8 mouse cellular contexts compared by ENCODE assay signal in genomic region chr7:6937040-6937439, GRCm38 (mm10). TPM values are rescaled to one million over a fixed set of nuclear protein-coding genes. Genes with fewer than 3 reads are reported as not detected.
DNase-seq lines count a peak whose midpoint lies in the region; ATAC-seq and TF ChIP-seq lines count a peak whose summit lies in the region.

No protein-coding gene starts in this region.

- H3K36me3 ChIP-seq in MEL (ENCODE audit: control insufficient read depth in 1 of 2, insufficient read depth in 2 of 2, low read length in 2 of 2): no peaks in the 10 kb centered on the region
- H3K36me3 ChIP-seq in forebrain, embryonic 10.5 days (replicated peaks): no peaks in the 10 kb centered on the region
- no peaks in the 10 kb centered on the region for H3K36me3 ChIP-seq in lung, embryonic 16.5 days (ENCODE audit: control insufficient read depth, insufficient read depth, low read length)

- H3K27me3 ChIP-seq in MEL (ENCODE audit: control insufficient read depth in 1 of 2, insufficient read depth in 2 of 2, low read length in 2 of 2): no peaks in the 10 kb centered on the region
- no peaks in the 10 kb centered on the region for H3K27me3 ChIP-seq in forebrain, embryonic 10.5 days (ENCODE audit: poor library complexity, severe bottlenecking)
- no peaks in the 10 kb centered on the region for H3K27me3 ChIP-seq in lung, embryonic 16.5 days (ENCODE audit: control insufficient read depth, insufficient read depth, low read depth, low read length)

- H3K9me3 ChIP-seq in MEL (replicated peaks; ENCODE audit: insufficient read depth, low read length): no peaks in the 10 kb centered on the region
- no peaks in the 10 kb centered on the region; the same call in 1 of the 2 replicates for H3K9me3 ChIP-seq in forebrain, embryonic 10.5 days
- H3K9me3 ChIP-seq in lung, embryonic 16.5 days (ENCODE audit: control insufficient read depth, low read length): no peaks in the 10 kb centered on the region

- no peak for TF ChIP-seq POLR2A in MEL (IDR thresholded peaks at IDR 0.05; ENCODE audit: control insufficient read depth in 1 of 2, insufficient read depth in 1 of 2, low read depth in 1 of 2, low read length in 2 of 2, poor library complexity in 1 of 2)

- peak; percentile 58 for TF ChIP-seq RAD21 in MEL (IDR thresholded peaks at IDR 0.05; ENCODE audit: low read depth, low read length)

- H3K9ac ChIP-seq in MEL (ENCODE audit: control insufficient read depth, low read depth, low read length, poor library complexity, severe bottlenecking): no peak overlapping the region
- no peak overlapping the region for H3K9ac ChIP-seq in lung, embryonic 16.5 days (ENCODE audit: low read length)

- no peak for TF ChIP-seq EP300 in MEL (IDR thresholded peaks at IDR 0.05; ENCODE audit: low read depth in 1 of 2, low read length in 2 of 2)

- H3K4me2 ChIP-seq in lung, embryonic 16.5 days (ENCODE audit: low read depth, low read length): no peak overlapping the region

- H3K4me1 ChIP-seq in MEL (ENCODE audit: control insufficient read depth in 1 of 2, insufficient read depth in 2 of 2, low read length in 2 of 2): no peaks in the 10 kb centered on the region; a peak in 1 of 4 replicates
- no peaks in the 10 kb centered on the region for H3K4me1 ChIP-seq in forebrain, embryonic 10.5 days
- H3K4me1 ChIP-seq in lung, embryonic 16.5 days (replicated peaks; ENCODE audit: control insufficient read depth, insufficient read depth, low read length): no peaks in the 10 kb centered on the region

- peak; percentile 66 to 77 (median 76) for TF ChIP-seq CTCF in MEL (IDR thresholded peaks at IDR 0.05 in 2 of 3, conservative IDR thresholded peaks at IDR 0.05 in 1 of 3; ENCODE audit: control insufficient read depth in 1 of 3, insufficient read depth in 1 of 3, low read depth in 2 of 3, low read length in 3 of 3, poor library complexity in 1 of 3, severe bottlenecking in 1 of 3)

- WGBS in forebrain, embryonic 10.5 days: 52% methylated on average over 11 of the region's 11 CpGs
- 24% methylated on average over 11 of the region's 11 CpGs for WGBS in lung, embryonic 16.5 days

- no peak overlapping the region for H3K4me3 ChIP-seq in MEL (ENCODE audit: control insufficient read depth in 1 of 2, insufficient read depth in 1 of 2, low read depth in 2 of 2, low read length in 2 of 2)
- no peak overlapping the region for H3K4me3 ChIP-seq in forebrain, embryonic 10.5 days
- H3K4me3 ChIP-seq in lung, embryonic 16.5 days (ENCODE audit: low read length): no peak overlapping the region

- no peaks in the 10 kb centered on the region for H3K79me2 ChIP-seq in MEL (ENCODE audit: control insufficient read depth, insufficient read depth, low read length, poor library complexity)

- DNase-seq in MEL (ENCODE audit: low read depth, low spot score): peak; percentile 71
- DNase-seq in c-Kit-negative CD71-positive TER-119-positive erythroid progenitor cells, embryonic 14.5 days (ENCODE audit: low read depth, low spot score): peak; percentile 22
- DNase-seq in forebrain, embryonic 10.5 days (ENCODE audit: extremely low spot score, low spot score): peak; percentile 75
- peak; percentile 61 to 85 for DNase-seq in layer of hippocampus, adult 18-20 months (ENCODE audit: low spot score in 2 of 2)
- DNase-seq in retina, adult 2 months (ENCODE audit: low read depth, low spot score): peak; percentile 64
- DNase-seq in thymus, postnatal 4 days: peak; percentile 78

- ATAC-seq in hematopoietic stem cell, adult 5-6 weeks (replicated peaks in 1 of 2; ENCODE audit: insufficient read depth in 1 of 2, low FRiP score in 2 of 2, low TSS enrichment in 1 of 2, low read depth in 1 of 2, poor library complexity in 2 of 2, severe bottlenecking in 2 of 2): peak; percentile 64 to 80; a peak in 3 of 4 replicates
- peak; percentile 67 for ATAC-seq in lung, embryonic 16.5 days (ENCODE audit: low read depth)

- no peak overlapping the region for H3K27ac ChIP-seq in MEL (ENCODE audit: control insufficient read depth, low read depth, low read length)
- H3K27ac ChIP-seq in forebrain, embryonic 10.5 days: 0 out of 2 replicates have a peak overlapping the region, but pooled peaks have one; percentile 58
- no peak overlapping the region for H3K27ac ChIP-seq in lung, embryonic 16.5 days (ENCODE audit: low read length)

TF ChIP-seq in MEL, 35 proteins besides CTCF, POLR2A, EP300 and RAD21:
- TF ChIP-seq ELF1 (IDR thresholded peaks at IDR 0.05; ENCODE audit: low read depth, low read length): no peak
- no peak for TF ChIP-seq CHD1 (IDR thresholded peaks at IDR 0.05; ENCODE audit: low read depth, low read length)
- no peak for TF ChIP-seq ETS1 (IDR thresholded peaks at IDR 0.05; ENCODE audit: low read depth, low read length)
- peak; percentile 55 for TF ChIP-seq ZC3H11A (IDR thresholded peaks at IDR 0.05; ENCODE audit: low read depth, low read length)
- TF ChIP-seq SMC3 (IDR thresholded peaks at IDR 0.05; ENCODE audit: low read depth, low read length): peak; percentile 91

RNA-seq across cellular contexts. Expression of gene Aurkc, which starts 58.1 kb away (rescaled TPM):
- not detected in 2 replicates for total RNA-seq in MEL (2012; rRNA removed)
- not detected for polyA plus RNA-seq in MEL (2012; ENCODE audit: insufficient read depth in 1 of 2, insufficient read length in 2 of 2, low read depth in 1 of 2, low replicate concordance in 2 of 2, missing spikeins in 1 of 2)
- not detected in 2 replicates for polyA plus RNA-seq in forebrain, embryonic 10.5 days (2016; fragmentation: Nextera tagmentation; extraction: Ambion mirVana)
- not detected in 2 replicates for total RNA-seq in hematopoietic stem cell, adult 5-6 weeks (2017)
- not detected for total RNA-seq in layer of hippocampus, adult 18-20 months (2021)
- polyA plus RNA-seq in lung, embryonic 16.5 days (2015; fragmentation: Nextera tagmentation; extraction: Ambion mirVana): not detected in 2 replicates

Comparison
In these comparisons a context has a peak if more than half of its experiments do, and no peak if none do; other contexts are left out.
1. DNase-seq: peak in every context shown above with its lines; median percentile 78 in thymus, postnatal 4 days; 75 in forebrain, embryonic 10.5 days; 73 in layer of hippocampus, adult 18-20 months; 71 in MEL; 64 in retina, adult 2 months; 22 in c-Kit-negative CD71-positive TER-119-positive erythroid progenitor cells, embryonic 14.5 days.